Mouse (Mus musculus): ENCODE data around the gene Rnf166.

The Rnf166 gene

GRCm38 (mm10) chr8:122436586-122437125, 39.2 kb downstream of the Rnf166 start:
- DNase-seq = no peak

- no peak for DNase-seq
Observed at GRCm38 (mm10) chr8:122436146-122436545, 39.7 kb downstream of the Rnf166 start.

- DNase-seq = no peak
Observed at GRCm38 (mm10) chr8:122435375-122435774, 40.5 kb downstream of the Rnf166 start.

GRCm38 (mm10) chr8:122433269-122433905, 42.5 kb downstream of the Rnf166 start:
- no peak for DNase-seq

GRCm38 (mm10) chr8:122432443-122433268, 43.2 kb downstream of the Rnf166 start, which contains the start of gene Cyba:
Gene Cyba (minus strand): TSS chr8:122432930.
- DNase-seq = peak; percentile 89

GRCm38 (mm10) chr8:122431694-122432442, 44.0 kb downstream of the Rnf166 start:
- DNase-seq = peak; percentile 53

GRCm38 (mm10) chr8:122430646-122431045, 45.2 kb downstream of the Rnf166 start:
- DNase-seq = no peak

GRCm38 (mm10) chr8:122430058-122430636, 45.7 kb downstream of the Rnf166 start:
- no peak for DNase-seq

GRCm38 (mm10) chr8:122428163-122428562, 47.7 kb downstream of the Rnf166 start:
- DNase-seq = no peak

- no peak for DNase-seq
Observed at GRCm38 (mm10) chr8:122427607-122428006, 48.3 kb downstream of the Rnf166 start.

- DNase-seq = no peak
Observed at GRCm38 (mm10) chr8:122426145-122426544, 49.7 kb downstream of the Rnf166 start.

GRCm38 (mm10) chr8:122423659-122424058, 52.2 kb downstream of the Rnf166 start:
- DNase-seq = no peak

GRCm38 (mm10) chr8:122423217-122423616, 52.6 kb downstream of the Rnf166 start:
- DNase-seq = no peak

- DNase-seq = no peak
Observed at GRCm38 (mm10) chr8:122421376-122422070, 54.3 kb downstream of the Rnf166 start, which contains the start of gene Il17c. Gene Il17c (plus strand): TSS chr8:122422020.

- DNase-seq = no peak
Observed at GRCm38 (mm10) chr8:122419881-122420555, 55.8 kb downstream of the Rnf166 start.
